Mouse (Mus musculus) liver, postnatal 0 days (tissue): ENCODE results near the gene Mylip.

Experiments
- CTCF ChIP-seq: sonication (generic); IDR thresholded peaks from 2 replicates; pipeline ENCODE4 v1.5.1; 2016; ENCODE audit warnings: antibody characterized with exemption, low read depth
- EP300 ChIP-seq: IDR thresholded peaks from 2 replicates; pipeline ENCODE4 v1.6.1; 2016; ENCODE audit warnings: antibody characterized with exemption, low read depth, mild to moderate bottlenecking

- TF ChIP-seq CTCF: no peak
- no peak for TF ChIP-seq EP300
Measured at GRCm38 (mm10) chr13:45343966-45344365, 45.6 kb upstream of the Mylip start.
